Mouse (Mus musculus) spleen, postnatal 10 days (tissue): Measurements from ENCODE around the gene Zbtb24.
"Not testable (repeated sequence)": the region's sequence is repeated elsewhere in the genome, so short reads cannot be mapped to it uniquely, and the experiment has no call there.

Experiments
- DNase-seq, 2 experiments: peaks; one replicate each; pipeline ENCODE4 v3.0.0; 2021 to 2022; ENCODE audit warnings: low spot score in 2 of 2

Zbtb24 gene

GRCm38 (mm10) chr10:41450137-41450670, at the start of gene Zbtb24:
Gene Zbtb24 (plus strand): TSS chr10:41450383.
- peak; percentile 95 to 99 for DNase-seq

- no peak for DNase-seq
These were observed 49.1 kb upstream of the Zbtb24 start for GRCm38 (mm10) chr10:41401097-41401496.

- no peak for DNase-seq
These were observed 46.8 kb upstream of the Zbtb24 start for GRCm38 (mm10) chr10:41403364-41403763.

- DNase-seq = no peak
These were observed 46.1 kb upstream of the Zbtb24 start for GRCm38 (mm10) chr10:41403893-41404612.

GRCm38 (mm10) chr10:41410176-41410575, 40.0 kb upstream of the Zbtb24 start:
- DNase-seq = not testable (repeated sequence)

GRCm38 (mm10) chr10:41410821-41411220, 39.4 kb upstream of the Zbtb24 start:
- DNase-seq = not testable (repeated sequence)

- DNase-seq = not testable (repeated sequence)
These were observed 36.7 kb upstream of the Zbtb24 start for GRCm38 (mm10) chr10:41413471-41413870.

GRCm38 (mm10) chr10:41415368-41415767, 34.8 kb upstream of the Zbtb24 start:
- DNase-seq = not testable (repeated sequence)

- no peak for DNase-seq
These were observed 29.5 kb upstream of the Zbtb24 start for GRCm38 (mm10) chr10:41420496-41421200.

- no peak for DNase-seq
These were observed 26.5 kb upstream of the Zbtb24 start for GRCm38 (mm10) chr10:41423681-41424080.

GRCm38 (mm10) chr10:41426368-41426767, 23.8 kb upstream of the Zbtb24 start:
- DNase-seq = no peak

GRCm38 (mm10) chr10:41434624-41435023, 15.6 kb upstream of the Zbtb24 start:
- DNase-seq = peak in 1 of 2 experiments; percentile 65

GRCm38 (mm10) chr10:41435141-41435540, 15.0 kb upstream of the Zbtb24 start:
- no peak for DNase-seq

- DNase-seq = no peak
These were observed 2.0 kb upstream of the Zbtb24 start for GRCm38 (mm10) chr10:41448216-41448615.

- DNase-seq = peak in 1 of 2 experiments; percentile 32
These were observed 499 bp upstream of the Zbtb24 start for GRCm38 (mm10) chr10:41449684-41450083.

- no peak for DNase-seq
These were observed 768 bp downstream of the Zbtb24 start for GRCm38 (mm10) chr10:41450780-41451522.

- no peak for DNase-seq
These were observed 1.5 kb downstream of the Zbtb24 start for GRCm38 (mm10) chr10:41451656-41452055.

GRCm38 (mm10) chr10:41452791-41453190, 2.6 kb downstream of the Zbtb24 start:
- DNase-seq = no peak

GRCm38 (mm10) chr10:41459990-41460389, 9.8 kb downstream of the Zbtb24 start:
- DNase-seq = no peak

GRCm38 (mm10) chr10:41460501-41460900, 10.3 kb downstream of the Zbtb24 start:
- no peak for DNase-seq

GRCm38 (mm10) chr10:41461057-41461722, 11.0 kb downstream of the Zbtb24 start:
- DNase-seq = no peak
